Mouse (Mus musculus): ENCODE data around the gene Dhh.

- no peak for TF ChIP-seq ELF1 (IDR thresholded peaks at IDR 0.05; ENCODE audit: low read depth, low read length)
- no peak for TF ChIP-seq MAFK (IDR thresholded peaks at IDR 0.05; ENCODE audit: insufficient replicate concordance, low read length)
Observed at GRCm38 (mm10) chr15:98846140-98846539, 52.2 kb downstream of the Dhh start.

Data from CH12.LX (cell line).